Comparison of ENCODE assay signal across 7 mouse cellular contexts in the genomic region with DNA sequence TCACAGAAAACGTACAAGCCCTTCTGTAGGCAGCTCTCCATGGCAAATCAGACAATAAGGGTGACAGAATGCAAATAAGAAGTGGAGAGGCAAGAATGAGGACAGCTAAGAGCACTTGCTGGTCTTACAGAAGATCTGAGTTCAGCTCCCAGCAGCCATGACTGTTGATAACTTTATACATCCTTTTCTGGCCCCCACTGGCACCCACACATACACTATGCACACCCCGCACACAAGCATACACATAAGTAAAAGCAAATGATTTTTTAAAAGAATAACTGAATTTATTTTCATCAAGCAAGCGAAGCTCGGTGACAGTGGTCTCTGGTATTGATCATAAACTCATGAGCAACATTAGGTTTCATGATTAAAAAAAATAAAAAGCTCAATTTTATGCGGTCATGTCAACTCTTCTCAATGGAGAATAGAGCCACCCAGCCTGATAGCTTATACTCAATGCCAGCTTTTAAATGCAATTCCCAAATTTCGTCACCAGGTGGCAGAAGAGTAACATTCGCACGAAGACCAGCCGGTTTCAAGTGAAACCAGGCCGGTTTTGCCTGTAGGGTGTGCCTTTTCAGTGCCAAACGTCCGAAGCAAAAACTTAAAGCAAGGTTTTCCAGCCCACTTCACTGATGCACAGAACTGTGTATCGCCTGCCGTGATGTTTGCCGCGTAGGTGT.
DNase-seq lines count a peak whose midpoint lies in the region; ATAC-seq lines count a peak whose summit lies in the region.

No protein-coding gene starts in this region.

- H3K27me3 ChIP-seq in intestine, embryonic 16.5 days (replicated peaks; ENCODE audit: control insufficient read depth, insufficient read depth, low read length) = no peaks in the 10 kb centered on the region
- peaks cover 6% of the 10 kb centered on the region; the same call in 1 of the 2 replicates for H3K27me3 ChIP-seq in midbrain, embryonic 10.5 days (ENCODE audit: low read depth, poor library complexity, severe bottlenecking)

- peak overlapping the region; percentile 26; the same call in 1 of the 2 replicates for H3K9ac ChIP-seq in intestine, embryonic 16.5 days (ENCODE audit: low read depth, low read length)

- peaks cover 4% of the 10 kb centered on the region; the same call in 1 of the 2 replicates for H3K4me1 ChIP-seq in intestine, embryonic 16.5 days (ENCODE audit: control insufficient read depth, insufficient read depth, low read length)
- peaks cover 30% of the 10 kb centered on the region for H3K4me1 ChIP-seq in midbrain, embryonic 10.5 days

- H3K27ac ChIP-seq in intestine, embryonic 16.5 days (ENCODE audit: low read length) = 0 out of 2 replicates have a peak overlapping the region, but pooled peaks have one; percentile 0
- H3K27ac ChIP-seq in midbrain, embryonic 10.5 days (replicated peaks) = peak overlapping the region; percentile 79

- DNase-seq in adrenal gland, adult 8-10 months = peak; percentile 72
- DNase-seq in embryo, embryonic 11 days = peak; percentile 92
- peak; percentile 68 to 79 for DNase-seq in gastrocnemius, postnatal 4 days (ENCODE audit: low spot score in 2 of 2)
- DNase-seq in left cerebral cortex, postnatal 25 days (ENCODE audit: low spot score in 2 of 2) = peak; percentile 87 to 93
- peak; percentile 74 for DNase-seq in midbrain, embryonic 10.5 days (ENCODE audit: low spot score)
- peak; percentile 61 to 72 for DNase-seq in right cerebral cortex, postnatal 36 days (ENCODE audit: low spot score in 2 of 2)

- intact Hi-C loops in left cerebral cortex, postnatal 25 days (cut with DNase I) = loop anchor here (1.0 kb wide), 1 partner anchor 209 kb away; no protein-coding TSS in a partner anchor

- H3K9me3 ChIP-seq in intestine, embryonic 16.5 days (ENCODE audit: control insufficient read depth, low read length) = no peaks in the 10 kb centered on the region
- no peaks in the 10 kb centered on the region for H3K9me3 ChIP-seq in midbrain, embryonic 10.5 days (replicated peaks)

- ATAC-seq in intestine, embryonic 16.5 days = peak; percentile 74

- WGBS in intestine, embryonic 16.5 days = 15% methylated on average over 16 of the region's 16 CpGs
- 16% methylated on average over 16 of the region's 16 CpGs for WGBS in midbrain, embryonic 10.5 days

- H3K4me2 ChIP-seq in intestine, embryonic 16.5 days (ENCODE audit: low read depth, low read length) = peak overlapping the region; percentile 44

- no peaks in the 10 kb centered on the region for H3K36me3 ChIP-seq in intestine, embryonic 16.5 days (ENCODE audit: control insufficient read depth, insufficient read depth, low read length)
- H3K36me3 ChIP-seq in midbrain, embryonic 10.5 days = no peaks in the 10 kb centered on the region

- H3K4me3 ChIP-seq in intestine, embryonic 16.5 days (ENCODE audit: low read length) = peak overlapping the region; percentile 26
- peak overlapping the region; percentile 40 for H3K4me3 ChIP-seq in midbrain, embryonic 10.5 days

Comparison
In these comparisons a context has a peak if more than half of its experiments do, and no peak if none do; other contexts are left out.
1. Peak in every context shown above with its lines: DNase-seq, ATAC-seq, H3K4me3 ChIP-seq and H3K27ac ChIP-seq.